Mouse (Mus musculus): ENCODE measurements around the gene 6820408C15Rik. TPM values are rescaled to one million over a fixed set of nuclear protein-coding genes. Genes with fewer than 3 reads are reported as not detected.
"Not testable (repeated sequence)": the region's sequence is repeated elsewhere in the genome, so short reads cannot be mapped to it uniquely, and the experiment has no call there.

The 6820408C15Rik gene
- total RNA-seq, 2 experiments from 2014 or later: not detected

DNA sequence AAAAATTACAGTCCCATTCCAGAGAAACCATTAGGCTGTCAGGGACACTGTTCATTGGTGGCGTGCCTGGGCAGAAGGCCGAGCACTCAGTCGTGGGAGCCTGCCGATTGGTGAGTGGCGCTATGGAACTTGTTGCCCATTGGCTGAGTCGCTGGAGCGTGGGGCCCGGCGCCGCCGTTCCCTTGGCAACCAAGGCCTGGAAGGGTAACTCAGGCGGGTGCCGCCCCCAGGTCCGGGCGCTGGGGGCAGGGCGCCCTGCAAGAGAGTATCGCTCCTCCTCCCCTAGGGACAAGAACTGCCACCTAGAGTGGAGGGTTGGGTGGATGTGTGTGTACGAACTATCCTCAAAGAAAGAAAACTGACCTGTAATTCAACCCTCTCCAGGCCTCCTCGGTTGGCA is 9.3 kb upstream of the 6820408C15Rik start:
- ATAC-seq (replicated peaks; ENCODE audit: low FRiP score, low TSS enrichment, poor library complexity, severe bottlenecking): peak; percentile 100

DNA sequence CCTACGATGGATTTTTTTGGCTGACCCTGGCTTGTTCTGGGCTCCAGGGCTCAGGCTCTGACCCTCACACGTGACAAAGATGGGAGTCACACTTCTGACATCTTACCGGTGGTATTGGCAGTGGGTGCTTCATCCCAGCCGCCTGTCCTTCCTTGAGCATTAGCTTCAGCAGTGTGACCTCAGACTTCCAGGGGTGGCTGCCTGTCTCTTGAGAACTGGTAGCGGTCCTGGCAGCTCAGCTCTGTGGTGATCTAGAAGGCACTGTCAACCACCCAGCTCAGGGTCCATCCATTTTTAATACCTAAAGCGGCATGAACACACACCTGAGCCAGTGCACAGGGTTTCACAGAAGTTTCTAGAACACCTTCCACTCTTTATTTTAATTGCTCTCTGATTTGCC is 5.6 kb upstream of the 6820408C15Rik start:
- ATAC-seq (replicated peaks; ENCODE audit: low FRiP score, low TSS enrichment, poor library complexity, severe bottlenecking): no peak

DNA sequence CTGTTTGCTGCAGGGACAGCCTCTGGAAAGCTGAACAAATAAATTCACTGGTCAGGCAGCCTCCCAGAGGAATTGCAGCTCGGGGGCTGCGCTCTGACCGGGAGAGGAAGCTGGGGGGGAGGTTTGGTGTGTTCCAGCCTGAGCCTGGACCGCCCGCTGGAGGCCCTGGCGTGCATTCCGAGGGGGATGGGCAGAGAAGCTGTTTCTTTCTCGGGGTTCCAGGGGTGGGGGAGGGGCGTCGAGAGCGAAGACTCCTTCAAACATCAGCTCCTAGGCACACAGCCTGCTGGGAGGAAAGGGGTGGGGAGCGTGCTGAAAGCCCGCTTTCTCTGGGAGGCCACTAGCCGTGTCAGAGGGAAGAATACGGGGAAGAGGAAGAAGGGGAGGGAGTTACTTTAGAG is 4.4 kb upstream of the 6820408C15Rik start:
- ATAC-seq (replicated peaks; ENCODE audit: low FRiP score, low TSS enrichment, poor library complexity, severe bottlenecking): no peak

DNA sequence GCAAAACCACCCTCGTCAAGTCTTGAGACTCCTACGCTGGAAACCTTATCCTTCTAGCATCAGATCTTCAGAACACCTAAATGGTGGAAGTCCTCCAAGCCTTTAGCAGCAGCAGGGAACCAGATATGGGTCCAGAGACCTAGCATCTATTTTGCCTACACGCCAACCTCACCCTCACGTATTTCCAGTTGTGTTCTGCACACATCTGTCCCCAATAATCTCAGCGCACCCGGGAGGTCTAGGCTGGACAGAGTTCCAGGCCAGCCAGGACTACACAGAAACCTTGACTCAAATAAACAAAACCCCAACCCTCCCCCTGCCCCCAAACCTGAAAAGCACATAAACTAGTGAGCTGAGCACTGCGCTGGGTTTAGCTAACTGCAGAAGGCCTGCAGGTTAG is 3.9 kb upstream of the 6820408C15Rik start:
- no peak for ATAC-seq (replicated peaks; ENCODE audit: low FRiP score, low TSS enrichment, poor library complexity, severe bottlenecking)

DNA sequence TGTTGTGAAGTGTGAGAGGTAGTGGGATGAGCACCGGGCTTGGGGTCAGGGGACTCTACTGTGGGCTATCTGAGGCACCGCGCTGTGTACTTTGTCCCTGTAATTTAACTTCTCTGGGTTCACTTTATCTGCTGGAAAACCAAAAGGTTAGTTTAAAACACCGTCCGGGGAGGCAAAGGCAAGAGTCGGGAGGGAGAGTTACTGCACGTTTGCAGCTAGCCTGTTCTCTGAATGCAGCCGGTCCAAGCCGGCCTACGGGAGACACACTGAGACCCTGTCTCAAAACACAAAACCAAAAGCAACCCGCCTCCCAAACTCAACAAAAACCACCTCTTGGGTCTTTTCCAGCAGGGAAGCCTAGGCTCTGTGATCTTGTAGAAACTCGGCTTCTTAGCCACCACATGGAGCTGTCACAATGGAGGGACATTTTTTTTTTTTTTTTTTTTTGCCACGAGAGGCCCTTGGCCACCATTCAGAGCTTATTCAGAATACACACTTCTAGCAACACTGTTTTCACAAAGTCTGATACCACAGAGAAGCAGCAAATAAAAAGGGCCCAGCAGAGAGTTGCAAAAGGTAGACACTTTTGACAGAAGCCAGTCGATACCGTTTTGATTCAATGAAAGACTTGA is 2.7 kb upstream of the 6820408C15Rik start:
- no peak for ATAC-seq (replicated peaks; ENCODE audit: low FRiP score, low TSS enrichment, poor library complexity, severe bottlenecking)

DNA sequence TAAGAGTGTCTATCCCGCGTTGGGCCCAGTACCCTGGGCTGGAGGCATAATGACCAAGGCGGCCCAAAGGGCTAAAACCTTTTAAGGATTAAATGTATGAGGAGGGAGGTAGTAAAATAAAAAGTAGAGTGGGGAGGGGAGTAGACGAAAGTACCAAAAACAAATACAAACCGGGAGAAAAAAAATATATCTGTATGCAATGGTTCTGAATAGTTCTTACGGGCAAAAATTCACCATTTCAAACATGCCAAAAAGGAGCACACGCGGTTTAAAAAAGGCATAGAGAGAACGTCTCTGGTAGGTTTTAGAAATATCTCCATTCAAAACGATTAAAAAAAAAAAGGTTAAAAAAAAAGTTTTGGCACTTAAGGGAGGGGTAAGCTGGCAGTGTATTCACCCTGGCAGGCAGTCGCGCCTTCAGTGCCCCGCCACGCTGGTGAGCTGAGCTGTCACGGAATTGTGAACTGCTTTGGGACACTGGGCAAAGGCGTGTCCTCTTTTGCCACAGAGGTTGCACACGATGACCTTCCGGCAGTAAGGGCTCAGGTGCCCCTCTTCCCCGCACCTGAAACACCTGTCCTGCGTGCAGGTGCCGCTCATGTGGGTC is 2.1 kb upstream of the 6820408C15Rik start:
- peak; percentile 48; the same call in 1 of the 2 replicates for ATAC-seq (replicated peaks; ENCODE audit: low FRiP score, low TSS enrichment, poor library complexity, severe bottlenecking)

DNA sequence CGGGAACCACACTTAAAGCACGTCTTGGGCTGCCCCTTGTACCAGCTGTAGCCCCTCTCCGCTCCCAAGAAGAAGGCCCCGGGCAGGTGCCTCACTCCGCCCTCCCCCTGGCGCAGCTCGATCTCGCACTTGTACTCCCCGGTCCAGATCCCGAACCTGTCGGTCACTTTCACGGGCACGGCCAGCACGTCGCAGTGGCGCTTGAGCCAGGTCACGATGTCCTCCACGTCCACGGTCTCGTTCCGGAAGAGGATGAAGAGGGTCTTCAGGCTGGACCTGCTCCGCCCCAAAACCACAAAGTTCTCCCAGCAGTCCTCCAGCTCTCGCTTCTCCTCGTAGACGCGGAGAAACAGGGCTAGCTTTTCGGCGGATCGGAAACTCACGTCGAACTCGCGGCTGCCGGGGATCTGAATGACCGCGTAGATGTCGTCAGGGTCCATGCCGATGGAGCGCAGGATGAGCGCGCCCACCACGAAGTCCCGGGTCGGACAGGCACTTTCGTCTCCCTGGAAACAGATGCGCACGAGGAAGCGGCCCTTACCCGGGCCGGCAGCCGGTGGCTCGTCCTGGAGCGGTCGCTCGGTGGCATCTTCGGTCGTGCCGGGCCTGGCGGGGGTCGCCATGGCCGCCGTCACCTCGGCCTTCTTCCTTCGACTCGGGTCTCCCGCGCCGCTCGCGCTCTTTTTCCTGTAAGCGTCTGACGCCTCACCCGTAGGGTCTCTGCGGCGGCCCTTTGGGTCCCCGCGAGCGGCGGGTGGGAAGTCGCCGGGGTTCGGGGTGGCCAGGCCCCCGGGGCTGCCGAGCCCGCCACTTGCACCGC is 1.4 kb upstream of the 6820408C15Rik start:
- 0 out of 2 replicates have a peak, but pooled peaks have one; percentile 29 for ATAC-seq (replicated peaks; ENCODE audit: low FRiP score, low TSS enrichment, poor library complexity, severe bottlenecking)

DNA sequence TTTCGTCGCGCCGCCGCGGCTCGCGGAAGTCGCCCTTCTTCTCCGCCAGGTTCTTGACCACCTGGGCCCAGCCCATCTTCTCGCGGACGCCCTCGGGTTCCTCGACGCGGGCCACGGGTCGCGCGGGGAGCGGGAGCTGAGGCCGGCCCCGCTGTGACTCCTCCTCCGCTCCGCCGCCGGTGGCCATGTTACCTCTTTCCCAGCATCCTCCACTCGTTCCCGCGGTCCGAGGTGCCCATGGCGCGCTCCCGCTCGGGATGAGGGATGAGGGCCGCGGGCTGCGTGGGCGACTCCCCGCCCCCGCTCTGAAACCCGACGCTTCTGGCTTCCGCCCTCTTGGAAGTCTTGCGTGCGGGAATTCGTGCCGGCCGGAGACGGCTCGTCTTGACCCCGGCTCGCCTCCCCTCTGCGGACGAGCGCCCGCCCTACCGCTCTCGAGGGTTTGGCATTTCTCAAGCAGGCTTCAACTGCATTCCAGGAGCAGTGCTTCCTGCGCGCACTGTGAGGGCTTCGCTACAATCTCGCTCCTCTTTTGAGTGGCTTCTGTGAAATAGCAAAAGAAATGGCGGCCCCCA is 709 bp upstream of the 6820408C15Rik start, which contains the start of gene Zcchc3:
Gene Zcchc3 (minus strand): TSS at position 437 of the 575 bp plus-strand sequence.
- ATAC-seq (replicated peaks; ENCODE audit: low FRiP score, low TSS enrichment, poor library complexity, severe bottlenecking): peak; percentile 81

DNA sequence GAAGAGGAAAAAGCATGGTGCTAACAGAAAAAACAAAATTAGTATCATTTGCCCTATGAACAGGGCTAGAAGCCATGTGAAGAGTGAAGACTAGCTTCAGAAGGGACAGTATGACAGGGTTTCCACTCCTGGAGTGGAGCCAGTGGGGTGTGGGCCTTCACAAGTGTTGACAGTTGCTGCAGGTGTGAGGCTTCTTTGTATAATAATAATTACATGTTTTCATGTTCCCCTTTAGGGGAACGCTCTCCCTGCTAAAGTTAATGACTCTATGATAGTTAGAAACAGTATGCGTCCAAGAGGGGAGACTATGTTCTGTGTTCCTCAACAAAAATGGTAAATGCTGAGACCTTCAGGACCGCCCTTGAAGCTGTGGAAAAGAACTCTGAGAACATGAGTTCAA is 399 bp downstream of the 6820408C15Rik start:
- no peak for ATAC-seq (replicated peaks; ENCODE audit: low FRiP score, low TSS enrichment, poor library complexity, severe bottlenecking)

DNA sequence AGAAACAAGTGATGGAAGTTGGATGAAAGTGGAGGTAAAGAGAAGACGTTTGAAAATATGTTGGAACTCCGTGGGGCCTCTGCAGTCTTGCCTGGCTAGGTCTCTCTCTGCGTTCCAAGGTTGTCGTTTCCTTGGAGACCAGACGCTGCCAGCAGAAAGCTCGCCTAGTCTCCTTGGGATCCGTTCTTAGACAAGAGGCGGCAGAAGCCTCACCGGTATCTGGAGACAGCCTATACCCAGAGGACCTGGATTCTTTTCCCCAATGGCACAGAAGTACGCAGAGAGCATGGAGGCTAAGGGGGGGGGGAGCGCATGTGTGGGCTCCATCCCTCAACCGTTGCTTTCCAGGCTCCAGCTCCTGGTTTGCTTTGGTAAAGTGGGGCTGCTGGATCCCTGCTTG is 12.1 kb downstream of the 6820408C15Rik start:
- no peak for ATAC-seq (replicated peaks; ENCODE audit: low FRiP score, low TSS enrichment, poor library complexity, severe bottlenecking)

DNA sequence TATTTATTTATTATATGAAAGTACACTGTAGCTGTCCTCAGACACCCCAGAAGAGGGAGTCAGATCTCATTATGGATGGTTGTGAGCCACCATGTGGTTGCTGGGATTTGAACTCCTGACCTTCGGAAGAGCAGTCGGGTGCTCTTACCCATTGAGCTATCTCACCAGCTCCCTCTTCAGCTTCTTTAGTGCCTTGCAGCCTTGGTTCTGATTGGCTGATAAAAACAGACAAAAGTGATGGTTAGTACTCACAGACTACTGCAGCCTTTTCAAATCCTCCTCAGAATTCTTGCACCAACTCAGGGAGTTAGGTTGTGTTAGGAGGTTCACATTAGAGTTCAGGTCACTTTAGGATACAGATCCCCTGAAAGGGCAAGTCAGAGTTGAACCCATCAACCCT is 13.1 kb downstream of the 6820408C15Rik start:
- not testable (repeated sequence) for ATAC-seq (replicated peaks; ENCODE audit: low FRiP score, low TSS enrichment, poor library complexity, severe bottlenecking)

DNA sequence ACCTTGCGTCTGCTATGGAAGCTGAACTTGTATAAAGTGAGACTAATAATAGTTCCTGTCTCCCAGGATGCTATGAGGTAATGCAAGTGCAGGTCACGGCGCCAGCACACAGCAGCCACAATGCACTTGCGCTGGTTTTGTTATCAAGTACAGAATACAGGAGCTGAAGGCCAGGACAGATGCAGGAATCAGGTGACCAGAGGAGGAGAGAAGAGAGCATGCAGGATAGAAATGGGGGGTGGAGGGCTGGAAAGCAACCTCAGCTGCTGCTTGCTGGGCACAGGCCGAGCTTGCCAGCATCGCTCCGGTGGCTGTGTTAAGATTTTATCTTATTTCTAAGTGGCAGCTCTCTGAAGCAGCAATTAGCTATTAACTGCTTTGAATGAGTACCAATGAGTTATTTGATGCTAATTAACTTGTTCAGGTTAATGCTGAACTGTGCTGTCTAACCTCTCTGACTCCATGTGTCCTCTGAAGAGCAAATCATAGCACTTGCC is 21.1 kb downstream of the 6820408C15Rik start:
- ATAC-seq (replicated peaks; ENCODE audit: low FRiP score, low TSS enrichment, poor library complexity, severe bottlenecking): no peak

DNA sequence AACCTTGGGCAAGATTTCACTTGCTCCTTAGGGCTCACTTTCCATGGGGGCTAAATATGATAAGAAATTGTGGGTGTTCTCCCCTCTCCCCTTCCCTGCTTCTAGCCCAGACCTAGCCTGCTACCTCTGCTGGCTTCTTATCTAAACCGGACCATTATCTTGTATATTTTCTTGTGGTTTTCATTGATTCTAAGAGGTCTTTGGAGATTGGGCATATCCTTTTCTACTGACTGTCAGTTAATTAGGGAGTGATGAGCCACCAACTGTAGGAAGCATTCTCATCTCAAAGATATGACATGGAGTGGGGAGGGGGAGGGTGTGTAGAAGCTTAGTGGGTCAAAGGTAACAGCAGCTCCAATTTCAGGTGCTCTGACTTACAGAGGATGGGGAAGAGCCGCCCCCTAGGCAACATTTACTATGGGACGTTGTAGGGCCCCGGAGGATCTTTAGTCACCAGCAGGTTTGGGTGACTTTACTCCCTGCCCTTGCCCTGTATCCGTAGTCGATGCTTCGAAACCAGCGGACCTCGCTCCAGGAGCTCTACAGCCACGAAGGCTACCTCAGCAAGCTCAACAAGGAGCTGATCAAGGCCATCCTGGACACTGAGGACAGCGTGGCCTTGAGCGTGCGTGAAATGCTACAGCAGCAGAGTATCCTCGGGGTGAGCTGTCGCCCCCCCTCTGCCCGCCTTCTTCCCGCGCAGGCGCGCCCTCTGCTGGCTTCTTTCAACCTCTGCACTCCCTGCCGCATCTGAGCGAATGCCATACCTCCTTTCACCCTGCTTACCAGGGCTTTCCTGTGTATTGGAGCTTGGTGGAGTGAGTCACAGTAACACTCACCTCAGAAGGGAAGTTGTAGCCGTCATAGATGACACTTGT is 21.8 kb downstream of the 6820408C15Rik start:
- peak; percentile 88 for ATAC-seq (replicated peaks; ENCODE audit: low FRiP score, low TSS enrichment, poor library complexity, severe bottlenecking)

DNA sequence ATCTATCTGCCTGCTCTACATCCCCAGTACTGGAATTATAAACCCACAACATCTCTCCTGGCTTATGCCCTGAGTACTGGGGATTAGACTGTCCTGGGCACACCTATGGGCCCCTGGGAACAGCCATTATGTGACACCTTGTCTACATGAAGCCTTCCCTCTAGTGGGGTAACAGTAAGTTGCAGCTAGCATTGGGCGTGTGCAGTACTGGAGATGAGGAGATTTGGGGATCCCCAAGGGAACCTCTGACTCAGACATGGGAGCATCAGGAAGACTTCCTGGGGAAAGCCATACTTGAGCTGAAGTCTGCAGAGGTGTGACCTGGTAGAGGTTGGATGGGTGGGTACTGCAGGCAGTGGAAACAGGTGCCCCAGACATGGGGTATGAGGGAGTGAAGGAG is 23.6 kb downstream of the 6820408C15Rik start:
- peak; percentile 51; the same call in 1 of the 2 replicates for ATAC-seq (replicated peaks; ENCODE audit: low FRiP score, low TSS enrichment, poor library complexity, severe bottlenecking)

DNA sequence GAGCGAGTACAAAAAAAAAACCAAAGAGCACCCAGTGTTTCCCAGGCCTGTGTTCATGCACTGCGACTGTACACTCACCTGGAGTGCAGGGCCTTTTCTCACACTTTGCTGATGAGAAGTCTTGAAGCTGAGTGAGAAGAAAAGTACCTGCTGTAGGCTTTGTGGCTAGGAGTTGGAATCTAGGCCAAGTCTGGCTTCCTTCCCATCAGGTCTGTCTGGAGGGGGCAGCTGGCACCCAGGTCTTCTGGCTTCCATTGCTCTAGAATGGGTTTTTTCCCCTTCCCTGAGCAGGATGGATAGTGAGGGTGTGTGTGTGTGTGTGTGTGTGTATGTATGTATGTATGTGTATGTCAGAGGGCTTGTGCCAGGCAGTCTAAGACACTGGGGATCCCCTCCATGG is 24.4 kb downstream of the 6820408C15Rik start:
- ATAC-seq (replicated peaks; ENCODE audit: low FRiP score, low TSS enrichment, poor library complexity, severe bottlenecking): no peak

DNA sequence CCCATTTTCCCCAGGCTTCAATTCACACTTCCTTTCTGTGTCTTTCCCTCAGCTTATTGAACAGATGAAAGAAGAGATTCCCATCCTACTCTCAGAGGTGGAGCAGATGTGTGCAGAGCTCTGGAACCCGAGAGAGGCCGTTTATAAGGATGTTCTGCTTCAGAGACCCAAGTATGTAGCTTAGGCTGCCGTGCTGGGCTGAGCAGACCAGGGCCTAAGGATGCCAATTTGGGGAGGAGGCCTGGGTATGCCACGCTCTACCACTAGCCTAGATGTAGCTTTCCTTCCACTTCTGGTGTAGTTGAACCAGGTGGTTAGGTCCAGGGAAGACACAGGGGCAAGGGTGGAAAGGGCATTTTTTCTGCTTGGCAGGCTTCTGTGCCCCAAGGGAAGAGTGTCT is 26.9 kb downstream of the 6820408C15Rik start:
- ATAC-seq (replicated peaks; ENCODE audit: low FRiP score, low TSS enrichment, poor library complexity, severe bottlenecking): no peak

DNA sequence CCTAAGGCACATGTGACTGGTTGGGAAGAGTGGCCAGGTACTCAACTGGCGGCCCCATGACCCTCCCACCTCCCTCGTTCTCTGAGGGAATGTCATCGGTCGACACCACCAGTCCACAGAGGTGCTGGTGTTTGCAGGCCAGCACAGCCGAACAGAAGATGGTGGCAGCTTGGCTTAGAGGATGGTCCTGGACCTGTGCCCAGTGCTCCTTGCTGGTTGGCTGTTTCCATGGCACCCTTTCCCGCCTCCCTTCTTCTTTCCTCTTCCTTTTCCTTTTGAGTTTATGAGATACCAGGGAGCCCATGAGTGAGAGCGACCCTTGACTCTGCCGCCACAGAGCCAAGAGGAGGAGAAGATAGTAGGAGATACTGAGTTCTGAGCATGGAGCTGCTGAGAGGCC is 27.9 kb downstream of the 6820408C15Rik start:
- ATAC-seq (replicated peaks; ENCODE audit: low FRiP score, low TSS enrichment, poor library complexity, severe bottlenecking): no peak

DNA sequence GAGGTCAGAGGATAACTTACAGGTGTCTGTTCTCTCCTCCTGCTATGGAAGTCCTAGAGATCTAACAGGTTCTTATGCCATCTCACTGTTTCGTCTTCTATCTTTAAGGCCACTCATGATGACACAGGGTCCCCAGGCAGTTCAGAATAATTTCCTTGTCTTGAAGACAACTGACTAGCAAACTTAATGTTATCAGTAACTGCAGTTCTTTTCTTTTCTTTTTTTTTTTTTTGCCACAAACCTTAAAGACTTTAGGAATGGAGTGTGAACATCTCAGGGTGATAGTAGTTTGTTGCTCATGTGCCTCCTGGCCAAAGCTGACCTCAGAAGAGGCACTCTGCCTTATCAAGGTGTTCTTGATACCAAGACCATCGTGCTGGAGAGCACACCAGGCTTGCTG is 31.3 kb downstream of the 6820408C15Rik start:
- peak; percentile 69 for ATAC-seq (replicated peaks; ENCODE audit: low FRiP score, low TSS enrichment, poor library complexity, severe bottlenecking)

DNA sequence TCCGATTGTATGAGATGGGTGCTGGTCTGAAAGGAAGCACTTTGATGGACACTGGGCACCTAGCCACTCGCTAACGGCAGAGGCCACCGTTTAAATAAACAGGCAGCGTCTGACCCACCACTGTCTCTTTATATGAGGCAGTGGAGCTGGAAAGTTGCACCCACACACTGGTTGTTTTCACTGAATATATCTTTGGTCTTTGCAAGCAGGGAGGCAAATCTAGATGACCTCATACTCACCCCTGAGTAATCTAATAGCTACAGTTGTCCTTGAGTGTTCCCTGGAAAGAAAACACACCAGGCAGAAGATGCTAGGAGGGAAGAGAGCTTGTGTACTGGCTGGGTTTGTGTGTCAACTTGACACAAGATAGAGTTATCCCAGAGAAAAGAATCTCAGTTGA is 32.1 kb downstream of the 6820408C15Rik start:
- 0 out of 2 replicates have a peak, but pooled peaks have one; percentile 1 for ATAC-seq (replicated peaks; ENCODE audit: low FRiP score, low TSS enrichment, poor library complexity, severe bottlenecking)

Data from megakaryocyte-erythroid progenitor cell, adult 5-6 weeks (primary cell).